Mouse (Mus musculus) bone marrow, adult 2 months (tissue): ENCODE measurements at regions not wholly inside any gene's neighbourhood (a gene's known extent, or its start where the extent isn't known, plus 50 kb on each side); places are given as distances from the start of the nearest gene placed in this dataset.

Experiments
- CTCF ChIP-seq: fragments of 200-500 bp; IDR thresholded peaks from 2 replicates; pipeline ENCODE4 v1.5.1; 2011; ENCODE audit warnings: low read length, control low read depth; ENCODE audit not compliant: control insufficient read depth, insufficient read depth
- POLR2A ChIP-seq: fragments of 200-500 bp; IDR thresholded peaks from 2 replicates; pipeline ENCODE4 v1.6.1; 2011; ENCODE audit warnings: low read depth, mild to moderate bottlenecking, control low read depth, low read length, borderline replicate concordance; ENCODE audit not compliant: control insufficient read depth

GRCm38 (mm10) chr17:64983480-64983879 is 147.6 kb upstream of the 4930583I09Rik start:
- TF ChIP-seq POLR2A (no peak), CTCF (no peak)
